Mouse (Mus musculus): ENCODE measurements around the gene Isoc2b.
A peak's percentile ranks its signal among the peaks of the same experiment; 100 is the strongest.

- TF ChIP-seq CTCF (IDR thresholded peaks at IDR 0.05; ENCODE audit: low read depth): no peak
- peak; percentile 43; the same call in 1 of the 2 replicates for TF ChIP-seq EP300 (IDR thresholded peaks at IDR 0.05; ENCODE audit: low read depth)
Measured at GRCm38 (mm10) chr7:4876753-4877221, 6.7 kb upstream of the Isoc2b start, which contains the start of gene Isoc2a.

Data from liver, embryonic 14.5 days (tissue).